In the genomic region with DNA sequence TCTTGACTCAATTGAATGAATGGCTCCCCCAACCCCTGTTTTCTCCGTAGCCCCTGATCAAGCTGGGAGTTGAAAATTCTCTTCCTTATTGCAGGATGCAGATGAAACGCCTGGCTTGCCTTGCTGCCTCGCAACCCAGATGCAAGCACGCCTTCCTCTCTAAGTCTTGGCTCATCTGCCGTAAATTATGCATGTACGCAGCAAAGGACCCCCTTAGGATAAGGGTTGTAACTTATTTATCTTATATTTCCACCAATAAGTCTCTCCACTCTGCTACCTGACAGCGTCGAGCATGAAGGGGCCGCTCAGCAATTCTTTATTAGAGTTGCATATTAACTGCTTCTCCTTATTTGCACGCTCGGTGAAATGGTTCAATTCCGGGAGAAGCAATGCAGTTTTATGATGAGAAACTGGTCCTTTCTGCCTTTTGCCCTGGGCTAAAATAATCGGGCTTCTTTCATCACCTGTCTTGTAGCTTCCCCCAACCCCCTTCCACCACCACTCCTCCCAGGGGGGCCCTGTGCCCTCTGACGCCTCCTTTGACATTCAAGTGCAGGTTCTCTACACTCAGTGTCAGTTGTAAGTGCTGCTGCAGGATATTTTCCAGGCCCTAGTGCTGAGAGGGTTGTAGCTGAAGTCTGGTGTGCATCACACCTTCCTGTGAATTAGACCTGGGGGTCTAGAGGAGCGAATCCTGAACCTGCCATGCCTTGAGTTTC, we compare ENCODE assay signal across 18 mouse cellular contexts.
DNase-seq lines count a peak whose midpoint lies in the region; ATAC-seq and TF ChIP-seq lines count a peak whose summit lies in the region.
"Had no signal": no experiment of that assay in that cellular context is flagged by ENCODE, and none has a peak within 500 bp of the region (broad histone marks: within the 10 kb centered on the region; RNA-seq: fewer than 3 reads in every experiment).

No protein-coding gene starts in this region.

- WGBS in heart, postnatal 0 days: 45% methylated on average over 15 of the region's 15 CpGs
- WGBS in midbrain, embryonic 16.5 days: 55% methylated on average over 15 of the region's 15 CpGs

- H3K9me3 ChIP-seq in heart, postnatal 0 days (replicated peaks; ENCODE audit: control insufficient read depth, low read length): no peaks in the 10 kb centered on the region
- no peaks in the 10 kb centered on the region for H3K9me3 ChIP-seq in midbrain, embryonic 16.5 days (replicated peaks; ENCODE audit: control insufficient read depth, low read length, poor library complexity, severe bottlenecking)
- H3K9me3 ChIP-seq: embryonic facial prominence, embryonic 12.5 days; kidney, embryonic 15.5 days; limb, embryonic 15.5 days had no signal

- ATAC-seq in heart, postnatal 0 days (ENCODE audit: insufficient read depth, low read depth): peak; percentile 68
- ATAC-seq in midbrain, embryonic 16.5 days: peak; percentile 66

- H3K36me3 ChIP-seq in heart, postnatal 0 days (replicated peaks; ENCODE audit: control insufficient read depth, insufficient read depth, low read length): no peaks in the 10 kb centered on the region
- no peaks in the 10 kb centered on the region for H3K36me3 ChIP-seq in midbrain, embryonic 16.5 days (ENCODE audit: control insufficient read depth, insufficient read depth, low read length)
- H3K36me3 ChIP-seq: embryonic facial prominence, embryonic 12.5 days; kidney, embryonic 15.5 days; limb, embryonic 15.5 days had no signal

- H3K27me3 ChIP-seq in heart, postnatal 0 days (ENCODE audit: control insufficient read depth, insufficient read depth, low read length): no peaks in the 10 kb centered on the region
- no peaks in the 10 kb centered on the region for H3K27me3 ChIP-seq in midbrain, embryonic 16.5 days (ENCODE audit: control insufficient read depth, insufficient read depth, low read depth, low read length)
- H3K27me3 ChIP-seq: CH12.LX; embryonic facial prominence, embryonic 12.5 days; kidney, embryonic 15.5 days; limb, embryonic 15.5 days had no signal

- H3K27ac ChIP-seq in heart, postnatal 0 days (ENCODE audit: low read depth): no peak overlapping the region
- peak overlapping the region; percentile 72 for H3K27ac ChIP-seq in midbrain, embryonic 16.5 days (ENCODE audit: low read length)
- H3K27ac ChIP-seq: embryonic facial prominence, embryonic 12.5 days; kidney, embryonic 15.5 days; left cerebral cortex, adult 2 months; limb, embryonic 15.5 days had no signal

- peaks cover 14% of the 10 kb centered on the region; the same call in 1 of the 2 replicates for H3K4me1 ChIP-seq in heart, postnatal 0 days (ENCODE audit: control insufficient read depth, insufficient read depth)
- H3K4me1 ChIP-seq in midbrain, embryonic 16.5 days (ENCODE audit: control insufficient read depth, insufficient read depth, low read length): peaks cover 14% of the 10 kb centered on the region; the same call in 1 of the 2 replicates

- H3K9ac ChIP-seq in heart, postnatal 0 days (replicated peaks; ENCODE audit: low read depth, low read length): no peak overlapping the region
- no peak overlapping the region for H3K9ac ChIP-seq in midbrain, embryonic 16.5 days (ENCODE audit: low read depth, low read length)
- H3K9ac ChIP-seq: embryonic facial prominence, embryonic 12.5 days; kidney, embryonic 15.5 days; limb, embryonic 15.5 days had no signal

- TF ChIP-seq CTCF in heart, postnatal 0 days (IDR thresholded peaks at IDR 0.05; ENCODE audit: low read depth): no peak

- TF ChIP-seq EP300 in heart, postnatal 0 days (IDR thresholded peaks at IDR 0.05; ENCODE audit: low read depth): no peak

- DNase-seq in heart, postnatal 0 days (ENCODE audit: low spot score): peak; percentile 27
- DNase-seq in heart, adult 9 months (ENCODE audit: low spot score in 2 of 2): no peak
- DNase-seq in embryo, embryonic 10 days (ENCODE audit: low spot score): peak; percentile 36
- DNase-seq in embryo, embryonic 11 days: peak; percentile 31
- DNase-seq in thymus, postnatal 36 days: no peak
- DNase-seq in cerebellum, adult 9-10 months: no peak
- DNase-seq: adrenal gland, postnatal 25 days; cerebellum, adult 9-11 months; gastrocnemius, postnatal 14 days; lung, adult 18-20 months; lung, postnatal 36 days; retina, postnatal 1 day had no signal

- no peak overlapping the region for H3K4me2 ChIP-seq in heart, postnatal 0 days (ENCODE audit: low read depth, low read length)
- H3K4me2 ChIP-seq in midbrain, embryonic 16.5 days (ENCODE audit: low read length): no peak overlapping the region
- H3K4me2 ChIP-seq: embryonic facial prominence, embryonic 12.5 days; kidney, embryonic 15.5 days; limb, embryonic 15.5 days had no signal

- H3K4me3 ChIP-seq in heart, postnatal 0 days (ENCODE audit: low read depth, low read length): no peak overlapping the region
- no peak overlapping the region for H3K4me3 ChIP-seq in midbrain, embryonic 16.5 days (ENCODE audit: low read depth, low read length)
- H3K4me3 ChIP-seq: embryonic facial prominence, embryonic 12.5 days; kidney, embryonic 15.5 days; left cerebral cortex, adult 2 months; limb, embryonic 15.5 days had no signal

Comparison
In these comparisons a context has a peak if more than half of its experiments do, and no peak if none do; other contexts are left out.
1. DNase-seq: peak in heart, postnatal 0 days (single experiment), embryo, embryonic 10 days (single experiment) and embryo, embryonic 11 days (single experiment); none in heart, adult 9 months (0 of 2), thymus, postnatal 36 days (0 of 2) and cerebellum, adult 9-10 months (single experiment).